Mouse (Mus musculus): ENCODE measurements around the gene Arl6. TPM values are rescaled to one million over a fixed set of nuclear protein-coding genes. Genes with fewer than 3 reads are reported as not detected.

Arl6 gene
- polyA plus RNA-seq, 1 experiment from 2014 or later: 24.0 TPM

GRCm38 (mm10) chr16:59579237-59579636, 60.0 kb downstream of the Arl6 start:
- no peak overlapping the region for H3K27ac ChIP-seq
- WGBS: 86% methylated on average over 8 of the region's 8 CpGs
- peaks cover 26% of the 10 kb centered on the region for H3K36me3 ChIP-seq
- no peaks in the 10 kb centered on the region for H3K27me3 ChIP-seq (ENCODE audit: insufficient read depth, poor library complexity, severe bottlenecking)
- peaks cover 6% of the 10 kb centered on the region for H3K4me1 ChIP-seq
- H3K4me3 ChIP-seq: no peak overlapping the region
- no peaks in the 10 kb centered on the region for H3K9me3 ChIP-seq
- peak; percentile 16 for DNase-seq (ENCODE audit: low spot score)

GRCm38 (mm10) chr16:59573961-59574360, 65.2 kb downstream of the Arl6 start:
- no peaks in the 10 kb centered on the region for H3K9me3 ChIP-seq
- DNase-seq (ENCODE audit: low spot score): peak; percentile 55
- H3K27ac ChIP-seq: no peak overlapping the region
- H3K27me3 ChIP-seq (ENCODE audit: insufficient read depth, poor library complexity, severe bottlenecking): no peaks in the 10 kb centered on the region
- peaks cover 31% of the 10 kb centered on the region for H3K36me3 ChIP-seq
- H3K4me1 ChIP-seq: peaks cover 18% of the 10 kb centered on the region
- 87% methylated on average over 11 of the region's 11 CpGs for WGBS
- H3K4me3 ChIP-seq: no peak overlapping the region

- DNase-seq (ENCODE audit: low spot score): peak; percentile 45
- no peaks in the 10 kb centered on the region for H3K9me3 ChIP-seq
- no peak overlapping the region for H3K4me3 ChIP-seq
- no peaks in the 10 kb centered on the region for H3K27me3 ChIP-seq (ENCODE audit: insufficient read depth, poor library complexity, severe bottlenecking)
- peaks cover 31% of the 10 kb centered on the region for H3K4me1 ChIP-seq
- H3K36me3 ChIP-seq: peaks cover 25% of the 10 kb centered on the region
- no peak overlapping the region for H3K27ac ChIP-seq
- 80% methylated on average over 3 of the region's 3 CpGs for WGBS
Observed at GRCm38 (mm10) chr16:59572685-59573084, 66.5 kb downstream of the Arl6 start.

- H3K27ac ChIP-seq: no peak overlapping the region
- H3K27me3 ChIP-seq (ENCODE audit: insufficient read depth, poor library complexity, severe bottlenecking): no peaks in the 10 kb centered on the region
- H3K4me3 ChIP-seq: no peak overlapping the region
- peaks cover 16% of the 10 kb centered on the region for H3K36me3 ChIP-seq
- H3K4me1 ChIP-seq: peaks cover 40% of the 10 kb centered on the region
- H3K9me3 ChIP-seq: no peaks in the 10 kb centered on the region
- DNase-seq (ENCODE audit: low spot score): peak; percentile 30
- 90% methylated on average over 8 of the region's 8 CpGs for WGBS
Observed at GRCm38 (mm10) chr16:59570807-59571206, 68.4 kb downstream of the Arl6 start.

- Histone ChIP-seq H3K27me3 (ENCODE audit: insufficient read depth, poor library complexity, severe bottlenecking) (no peaks in the 10 kb centered on the region), H3K27ac (no peak overlapping the region), H3K36me3 (peaks cover 18% of the 10 kb centered on the region), H3K4me3 (no peak overlapping the region), H3K4me1 (peaks cover 43% of the 10 kb centered on the region), H3K9me3 (no peaks in the 10 kb centered on the region)
- peak; percentile 78 for DNase-seq (ENCODE audit: low spot score)
- WGBS: 51% methylated on average over 8 of the region's 8 CpGs
Observed at GRCm38 (mm10) chr16:59569837-59570236, 69.4 kb downstream of the Arl6 start.

- H3K36me3 ChIP-seq: peaks cover 22% of the 10 kb centered on the region
- WGBS: 72% methylated on average over 10 of the region's 10 CpGs
- no peaks in the 10 kb centered on the region for H3K9me3 ChIP-seq
- H3K27ac ChIP-seq: peak overlapping the region; percentile 47; the same call in 1 of the 2 replicates
- H3K4me1 ChIP-seq: peaks cover 39% of the 10 kb centered on the region
- H3K4me3 ChIP-seq: no peak overlapping the region
- no peaks in the 10 kb centered on the region for H3K27me3 ChIP-seq (ENCODE audit: insufficient read depth, poor library complexity, severe bottlenecking)
- peak; percentile 52 for DNase-seq (ENCODE audit: low spot score)
Observed at GRCm38 (mm10) chr16:59567721-59568381, 71.3 kb downstream of the Arl6 start.

GRCm38 (mm10) chr16:59566437-59566836, 72.8 kb downstream of the Arl6 start:
- H3K27me3 ChIP-seq (ENCODE audit: insufficient read depth, poor library complexity, severe bottlenecking): no peaks in the 10 kb centered on the region
- H3K4me1 ChIP-seq: peaks cover 39% of the 10 kb centered on the region
- H3K4me3 ChIP-seq: no peak overlapping the region
- H3K27ac ChIP-seq: no peak overlapping the region
- no peak for DNase-seq (ENCODE audit: low spot score)
- WGBS: 58% methylated on average over 4 of the region's 4 CpGs
- H3K9me3 ChIP-seq: no peaks in the 10 kb centered on the region
- peaks cover 17% of the 10 kb centered on the region for H3K36me3 ChIP-seq

- Histone ChIP-seq H3K27me3 (ENCODE audit: insufficient read depth, poor library complexity, severe bottlenecking) (no peaks in the 10 kb centered on the region), H3K36me3 (peaks cover 17% of the 10 kb centered on the region), H3K27ac (no peak overlapping the region), H3K9me3 (no peaks in the 10 kb centered on the region), H3K4me3 (no peak overlapping the region), H3K4me1 (peaks cover 39% of the 10 kb centered on the region)
- WGBS: 83% methylated on average over 2 of the region's 2 CpGs
- DNase-seq (ENCODE audit: low spot score): no peak
Observed at GRCm38 (mm10) chr16:59565631-59566030, 73.6 kb downstream of the Arl6 start.

- WGBS: 84% methylated on average over 5 of the region's 5 CpGs
Observed at GRCm38 (mm10) chr16:59564025-59564424, 75.2 kb downstream of the Arl6 start.

More at GRCm38 (mm10) chr16:59564025-59564424, 75.2 kb downstream of the Arl6 start:
- no peak overlapping the region for H3K27ac ChIP-seq
- no peak overlapping the region for H3K4me3 ChIP-seq
- DNase-seq (ENCODE audit: low spot score): no peak
- H3K9me3 ChIP-seq: no peaks in the 10 kb centered on the region
- H3K36me3 ChIP-seq: peaks cover 27% of the 10 kb centered on the region
- peaks cover 25% of the 10 kb centered on the region for H3K4me1 ChIP-seq
- no peaks in the 10 kb centered on the region for H3K27me3 ChIP-seq (ENCODE audit: insufficient read depth, poor library complexity, severe bottlenecking)

Other genes starting within 250 kb of the Arl6 start
- not detected in 2 replicates for gene Gabrr3, start 232.1 kb downstream of the Arl6 start, polyA plus RNA-seq (2016; fragmentation: Nextera tagmentation; extraction: Ambion mirVana)
- 35.8 and 40.0 TPM in 2 replicates for gene Riox2, start 167.6 kb downstream of the Arl6 start, polyA plus RNA-seq (2016; fragmentation: Nextera tagmentation; extraction: Ambion mirVana)
- gene Crybg3, start 38.4 kb downstream of the Arl6 start, polyA plus RNA-seq (2016; fragmentation: Nextera tagmentation; extraction: Ambion mirVana): 11.4 and 17.5 TPM in 2 replicates